In the genomic region with DNA sequence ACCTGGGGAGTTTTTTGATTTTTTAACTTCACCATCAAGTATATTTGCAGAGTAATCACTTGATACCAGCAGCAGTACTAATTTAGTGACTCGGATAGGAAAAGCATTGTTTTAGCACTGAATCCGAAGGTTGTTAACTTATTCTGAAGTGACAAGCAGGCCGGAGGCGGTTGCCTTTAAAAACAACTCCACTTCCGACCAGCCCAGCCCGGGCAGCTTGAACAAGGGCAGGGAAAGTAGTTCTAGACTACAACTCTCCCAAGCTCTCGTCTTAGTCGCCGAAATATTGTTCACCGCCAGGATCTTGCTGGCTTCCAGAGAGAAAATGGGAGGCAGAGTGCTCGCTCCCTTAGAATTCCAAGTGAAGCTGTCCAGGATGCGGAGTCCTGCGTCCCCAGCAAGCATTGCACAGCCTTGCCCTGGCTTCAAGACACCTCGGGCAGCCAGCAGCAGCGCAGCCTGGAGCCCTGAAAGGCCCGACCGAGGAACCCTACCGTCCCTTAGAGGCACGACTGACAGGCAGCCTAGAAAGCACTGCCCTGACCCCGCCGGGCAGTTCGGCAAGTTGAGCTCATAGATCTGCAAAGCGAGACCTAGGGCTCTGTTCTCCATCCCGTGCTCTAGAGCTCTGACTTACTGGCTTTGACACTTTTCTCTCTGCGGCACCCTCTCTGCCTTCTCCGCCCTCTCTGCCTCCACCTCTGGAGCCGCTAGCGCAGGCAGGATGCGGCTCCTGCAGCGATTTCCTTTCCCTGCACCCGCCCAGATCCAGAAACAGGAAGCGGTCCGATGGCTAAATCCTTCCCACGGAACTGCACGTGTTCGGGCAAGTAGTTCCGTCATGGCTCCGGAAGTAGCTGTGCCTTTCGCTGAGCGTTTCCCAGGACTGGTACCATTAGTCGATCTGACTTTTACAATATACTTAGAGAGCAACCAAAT, we compare ENCODE assay signal across 8 mouse cellular contexts. TPM values are rescaled to one million over a fixed set of nuclear protein-coding genes. Genes with fewer than 3 reads are reported as not detected.
DNase-seq lines count a peak whose midpoint lies in the region; ATAC-seq and TF ChIP-seq lines count a peak whose summit lies in the region.

A gene (minus strand): TSS at position 786 of the 939 bp plus-strand sequence.

- TF ChIP-seq EP300 in lung, postnatal 0 days (IDR thresholded peaks at IDR 0.05), result peak; percentile 17; the same call in 1 of the 2 replicates

- ATAC-seq in frontal cortex, adult (ENCODE audit: low TSS enrichment), result peak; percentile 98
- ATAC-seq in lung, postnatal 0 days, result peak; percentile 97

- peak; percentile 98 for DNase-seq in MN1 (ENCODE audit: low spot score)
- DNase-seq in cerebellum, adult 9-10 months, result peak; percentile 96
- peak; percentile 93 for DNase-seq in hindbrain, embryonic 10.5 days (ENCODE audit: low spot score)
- DNase-seq in layer of hippocampus, adult 9-11 months, result peak; percentile 90
- DNase-seq in lung, postnatal 0 days (ENCODE audit: low spot score), result peak; percentile 95
- DNase-seq in ovary, postnatal 14 days (ENCODE audit: low spot score), result peak; percentile 95
- DNase-seq in thymus, postnatal 14 days, result peak; percentile 94

- peak within 1 kb of the TSS; percentile 78 for H3K4me2 ChIP-seq in lung, postnatal 0 days (replicated peaks; ENCODE audit: low read depth, low read length)

- H3K9ac ChIP-seq in lung, postnatal 0 days (replicated peaks; ENCODE audit: low read depth), result peak within 1 kb of the TSS; percentile 87

- peak; percentile 17; the same call in 1 of the 2 replicates for TF ChIP-seq CTCF in lung, postnatal 0 days (IDR thresholded peaks at IDR 0.05)

- H3K36me3 ChIP-seq in hindbrain, embryonic 10.5 days, result peaks cover 17% of the 10 kb centered on the region
- no peaks in the 10 kb centered on the region for H3K36me3 ChIP-seq in lung, postnatal 0 days (ENCODE audit: insufficient read depth, low read length)

- peaks cover 17% of the 10 kb centered on the region for H3K4me1 ChIP-seq in hindbrain, embryonic 10.5 days (replicated peaks)
- H3K4me1 ChIP-seq in lung, postnatal 0 days (ENCODE audit: insufficient read depth, low read depth, low read length), result peaks cover 9% of the 10 kb centered on the region

- H3K4me3 ChIP-seq in hindbrain, embryonic 10.5 days, result peak within 1 kb of the TSS; percentile 69
- H3K4me3 ChIP-seq in lung, postnatal 0 days (ENCODE audit: low read depth, low read length), result peak within 1 kb of the TSS; percentile 86

- H3K27ac ChIP-seq in hindbrain, embryonic 10.5 days, result peak within 1 kb of the TSS; percentile 90
- H3K27ac ChIP-seq in lung, postnatal 0 days (ENCODE audit: low read length), result peak within 1 kb of the TSS; percentile 94

- no peaks in the 10 kb centered on the region for H3K9me3 ChIP-seq in hindbrain, embryonic 10.5 days
- H3K9me3 ChIP-seq in lung, postnatal 0 days (ENCODE audit: low read length), result no peaks in the 10 kb centered on the region

- H3K27me3 ChIP-seq in hindbrain, embryonic 10.5 days (ENCODE audit: insufficient read depth, poor library complexity, severe bottlenecking), result no peaks in the 10 kb centered on the region
- H3K27me3 ChIP-seq in lung, postnatal 0 days (replicated peaks; ENCODE audit: insufficient read depth, low read length), result no peaks in the 10 kb centered on the region

- 3% methylated on average over 41 of the region's 41 CpGs for WGBS in hindbrain, embryonic 10.5 days
- WGBS in lung, postnatal 0 days, result 2% methylated on average over 41 of the region's 41 CpGs

RNA-seq across cellular contexts. Expression of the gene that starts here (rescaled TPM):
- polyA plus RNA-seq in hindbrain, embryonic 10.5 days (2016; fragmentation: Nextera tagmentation; extraction: Ambion mirVana), result 15.5 and 15.6 TPM in 2 replicates
- polyA plus RNA-seq in lung, postnatal 0 days (2015; fragmentation: Nextera tagmentation; extraction: Ambion mirVana), result 9.5 and 10.0 TPM in 2 replicates

Comparison
In these comparisons a context has a peak if more than half of its experiments do, and no peak if none do; other contexts are left out.
1. Peak in every context shown above with its lines: DNase-seq, ATAC-seq, H3K4me3 ChIP-seq and H3K27ac ChIP-seq.